Mouse (Mus musculus): ENCODE measurements around the gene Snrnp40. TPM values are rescaled to one million over a fixed set of nuclear protein-coding genes. Genes with fewer than 3 reads are reported as not detected.
A peak's percentile ranks its signal among the peaks of the same experiment; 100 is the strongest.

Gene Snrnp40
- total and polyA plus RNA-seq, 3 experiments: 108 to 184 (median 128) TPM

DNA sequence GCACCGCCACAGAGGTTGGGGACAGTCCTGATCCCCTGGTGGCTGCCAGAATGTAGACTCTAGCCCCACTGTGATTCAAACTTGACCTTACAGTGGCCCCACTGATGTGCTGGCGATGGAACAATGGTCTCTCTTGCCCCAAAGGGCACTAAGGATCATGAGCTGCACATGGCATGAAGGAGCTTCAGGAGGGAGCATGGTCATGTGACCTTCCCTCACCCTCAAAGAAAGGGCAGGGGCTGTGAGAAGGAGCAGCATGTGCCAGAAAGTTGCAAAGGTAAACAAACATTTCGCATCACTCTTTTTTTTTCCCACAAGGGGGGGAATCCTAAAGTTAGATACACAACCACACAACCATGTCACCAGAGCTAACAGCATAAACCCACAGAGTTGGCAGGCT lies 41.8 kb upstream of the Snrnp40 start:
- no peak for DNase-seq (ENCODE audit: extremely low read depth)
- H3K79me2 ChIP-seq (replicated peaks; ENCODE audit: control insufficient read depth, extremely low read depth, insufficient read depth, poor library complexity, severe bottlenecking): no peaks in the 10 kb centered on the region
- H3K36me3 ChIP-seq (replicated peaks in 1 of 2; ENCODE audit: control insufficient read depth in 1 of 2, insufficient read depth in 1 of 2, low read length in 1 of 2): peaks cover 58 to 95% of the 10 kb centered on the region in 2 experiments
- H3K4me2 ChIP-seq (ENCODE audit: insufficient read depth, low read depth, poor library complexity, severe bottlenecking): no peak overlapping the region
- dilution Hi-C loops (cut with MboI; ENCODE audit: extremely low pct_ligation_motif_present, extremely low pct_unique_long_range_greater_than_20kb, low sequenced_read_pairs): no loop called here
- no peaks in the 10 kb centered on the region for H3K4me1 ChIP-seq (ENCODE audit: control insufficient read depth in 1 of 2, insufficient read depth in 2 of 2)
- H3K9me3 ChIP-seq (replicated peaks; ENCODE audit: low read length): no peaks in the 10 kb centered on the region
- no peak overlapping the region for H3K4me3 ChIP-seq (replicated peaks in 1 of 3; ENCODE audit: low read depth in 2 of 3, low read length in 2 of 3, poor library complexity in 1 of 3)
- no peak overlapping the region for H3K27ac ChIP-seq (ENCODE audit: insufficient read depth, low read depth)
- no peak overlapping the region for H3K9ac ChIP-seq (ENCODE audit: insufficient read depth, low read depth)
- H3K27me3 ChIP-seq (replicated peaks): no peaks in the 10 kb centered on the region
- TF ChIP-seq IRF4 (IDR thresholded peaks at IDR 0.05; ENCODE audit: low read depth, low read length) (no peak), RCOR1 (conservative IDR thresholded peaks at IDR 0.05; ENCODE audit: low read depth, low read length) (no peak), ZKSCAN1 (IDR thresholded peaks at IDR 0.05; ENCODE audit: borderline replicate concordance, low read depth, low read length) (no peak), RAD21 (IDR thresholded peaks at IDR 0.05; ENCODE audit: low read depth, low read length) (no peak), SMC3 (IDR thresholded peaks at IDR 0.05; ENCODE audit: low read depth, low read length) (no peak), GABPA (IDR thresholded peaks at IDR 0.05; ENCODE audit: insufficient replicate concordance, low read depth, low read length) (no peak), MAZ (IDR thresholded peaks at IDR 0.05; ENCODE audit: low read depth, low read length) (no peak), NRF1 (IDR thresholded peaks at IDR 0.05; ENCODE audit: low read depth, low read length) (no peak), POLR2AphosphoS2 (IDR thresholded peaks at IDR 0.05; ENCODE audit: low read depth, low read length) (no peak), ELF1 (IDR thresholded peaks at IDR 0.05; ENCODE audit: low read depth, low read length) (no peak), USF1 (IDR thresholded peaks at IDR 0.05; ENCODE audit: low read depth, low read length) (no peak), MAFK (IDR thresholded peaks at IDR 0.05; ENCODE audit: insufficient replicate concordance, low read length) (no peak), MXI1 (IDR thresholded peaks at IDR 0.05; ENCODE audit: low read depth, low read length) (no peak), UBTF (IDR thresholded peaks at IDR 0.05; ENCODE audit: low read depth, low read length) (no peak), NELFE (IDR thresholded peaks at IDR 0.05; ENCODE audit: low read depth, low read length) (no peak), PAX5 (IDR thresholded peaks at IDR 0.05; ENCODE audit: low read length) (no peak), HCFC1 (IDR thresholded peaks at IDR 0.05; ENCODE audit: low read depth, low read length) (no peak), MYC (IDR thresholded peaks at IDR 0.05; ENCODE audit: low read depth, low read length) (no peak)
- in situ Hi-C loops (cut with MboI; ENCODE audit: low pct_ligation_motif_present, low pct_unique_long_range_greater_than_20kb, low sequenced_read_pairs): no loop called here

DNA sequence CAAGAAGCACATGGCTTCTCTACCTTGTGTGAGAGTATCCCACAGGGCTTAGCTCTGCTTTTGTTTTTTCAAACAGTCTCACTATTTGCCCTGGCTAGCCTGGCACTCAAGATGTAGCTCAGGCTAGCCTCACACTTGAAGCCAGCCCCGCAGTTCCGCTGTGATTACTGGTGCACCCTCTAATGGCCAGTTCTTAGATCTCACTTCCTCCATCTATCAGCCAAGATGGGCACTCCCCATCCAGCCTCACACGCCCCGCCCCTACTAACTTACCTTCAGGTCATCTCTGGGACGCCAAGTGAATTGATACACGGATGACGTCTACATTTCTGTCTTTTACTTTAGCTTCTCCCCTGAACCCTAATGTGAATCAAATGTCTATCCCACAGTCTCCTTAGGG lies 40.4 kb upstream of the Snrnp40 start:
- no peak overlapping the region for H3K4me2 ChIP-seq (ENCODE audit: insufficient read depth, low read depth, poor library complexity, severe bottlenecking)
- dilution Hi-C loops (cut with MboI; ENCODE audit: extremely low pct_ligation_motif_present, extremely low pct_unique_long_range_greater_than_20kb, low sequenced_read_pairs) (no loop called here), in situ Hi-C loops (cut with MboI; ENCODE audit: low pct_ligation_motif_present, low pct_unique_long_range_greater_than_20kb, low sequenced_read_pairs) (no loop called here)
- H3K9me3 ChIP-seq (replicated peaks; ENCODE audit: low read length): no peaks in the 10 kb centered on the region
- no peak overlapping the region for H3K9ac ChIP-seq (ENCODE audit: insufficient read depth, low read depth)
- TF ChIP-seq POLR2AphosphoS2 (IDR thresholded peaks at IDR 0.05; ENCODE audit: low read depth, low read length): no peak
- no peak for TF ChIP-seq EP300 (IDR thresholded peaks at IDR 0.05; ENCODE audit: low read length)
- no peak for TF ChIP-seq MXI1 (IDR thresholded peaks at IDR 0.05; ENCODE audit: low read depth, low read length)
- no peak for TF ChIP-seq NRF1 (IDR thresholded peaks at IDR 0.05; ENCODE audit: low read depth, low read length)
- TF ChIP-seq CTCF (conservative IDR thresholded peaks at IDR 0.05 in 1 of 2, IDR thresholded peaks at IDR 0.05 in 1 of 2; ENCODE audit: low read depth in 2 of 2, low read length in 2 of 2): 0 out of 4 replicates have a peak, but pooled peaks of 1 of the 2 experiments have one; percentile 5
- no peak for TF ChIP-seq TBP (conservative IDR thresholded peaks at IDR 0.05; ENCODE audit: low read depth, low read length)
- TF ChIP-seq UBTF (IDR thresholded peaks at IDR 0.05; ENCODE audit: low read depth, low read length): no peak
- H3K27me3 ChIP-seq (replicated peaks): no peaks in the 10 kb centered on the region
- H3K79me2 ChIP-seq (replicated peaks; ENCODE audit: control insufficient read depth, extremely low read depth, insufficient read depth, poor library complexity, severe bottlenecking): no peaks in the 10 kb centered on the region
- DNase-seq (ENCODE audit: extremely low read depth): no peak
- H3K4me1 ChIP-seq (ENCODE audit: control insufficient read depth in 1 of 2, insufficient read depth in 2 of 2): no peaks in the 10 kb centered on the region
- no peak overlapping the region for H3K4me3 ChIP-seq (replicated peaks in 1 of 3; ENCODE audit: low read depth in 2 of 3, low read length in 2 of 3, poor library complexity in 1 of 3)
- peaks cover 62 to 95% of the 10 kb centered on the region in 2 experiments for H3K36me3 ChIP-seq (replicated peaks in 1 of 2; ENCODE audit: control insufficient read depth in 1 of 2, insufficient read depth in 1 of 2, low read length in 1 of 2)
- H3K27ac ChIP-seq (ENCODE audit: insufficient read depth, low read depth): no peak overlapping the region

All from CH12.LX (cell line).